Mouse (Mus musculus) ovary, postnatal 36 days (tissue): ENCODE data around the gene Lrrc38.
"Not testable (repeated sequence)": the region's sequence is repeated elsewhere in the genome, so short reads cannot be mapped to it uniquely, and the experiment has no call there.

Source experiments
- DNase-seq: peaks from one replicate; pipeline ENCODE4 v3.0.0; 2022; ENCODE audit warnings: low spot score, mixed read lengths

The Lrrc38 gene

GRCm38 (mm10) chr4:143349484-143349906, at the start of gene Lrrc38:
Gene Lrrc38 (plus strand): TSS chr4:143349757.
- DNase-seq: peak; percentile 33

- DNase-seq: no peak
Observed at GRCm38 (mm10) chr4:143300113-143300688, 49.4 kb upstream of the Lrrc38 start.

GRCm38 (mm10) chr4:143301042-143301441, 48.5 kb upstream of the Lrrc38 start:
- no peak for DNase-seq

GRCm38 (mm10) chr4:143301875-143302274, 47.7 kb upstream of the Lrrc38 start:
- no peak for DNase-seq

GRCm38 (mm10) chr4:143302279-143302890, 47.2 kb upstream of the Lrrc38 start:
- no peak for DNase-seq

GRCm38 (mm10) chr4:143305031-143305430, 44.5 kb upstream of the Lrrc38 start:
- no peak for DNase-seq

GRCm38 (mm10) chr4:143305987-143306772, 43.4 kb upstream of the Lrrc38 start:
- DNase-seq: no peak

- DNase-seq: no peak
Observed at GRCm38 (mm10) chr4:143311341-143311740, 38.2 kb upstream of the Lrrc38 start.

GRCm38 (mm10) chr4:143313299-143313698, 36.3 kb upstream of the Lrrc38 start:
- DNase-seq: no peak

- no peak for DNase-seq
Observed at GRCm38 (mm10) chr4:143324176-143324924, 25.2 kb upstream of the Lrrc38 start.

GRCm38 (mm10) chr4:143324925-143325624, 24.5 kb upstream of the Lrrc38 start:
- no peak for DNase-seq

- DNase-seq: peak; percentile 74
Observed at GRCm38 (mm10) chr4:143325625-143325941, 24.0 kb upstream of the Lrrc38 start.

GRCm38 (mm10) chr4:143330566-143330965, 19.0 kb upstream of the Lrrc38 start:
- no peak for DNase-seq

GRCm38 (mm10) chr4:143331787-143332186, 17.8 kb upstream of the Lrrc38 start:
- DNase-seq: no peak

GRCm38 (mm10) chr4:143334145-143334544, 15.4 kb upstream of the Lrrc38 start:
- DNase-seq: no peak

- no peak for DNase-seq
Observed at GRCm38 (mm10) chr4:143334995-143335394, 14.6 kb upstream of the Lrrc38 start.

GRCm38 (mm10) chr4:143336096-143336495, 13.5 kb upstream of the Lrrc38 start:
- DNase-seq: no peak

GRCm38 (mm10) chr4:143339808-143340207, 9.7 kb upstream of the Lrrc38 start:
- no peak for DNase-seq

- no peak for DNase-seq
Observed at GRCm38 (mm10) chr4:143341470-143341869, 8.1 kb upstream of the Lrrc38 start.

- DNase-seq: not testable (repeated sequence)
Observed at GRCm38 (mm10) chr4:143345491-143345890, 4.1 kb upstream of the Lrrc38 start.

GRCm38 (mm10) chr4:143348678-143349077, 879 bp upstream of the Lrrc38 start:
- DNase-seq: no peak
